Mouse (Mus musculus) MEL (cell line): ENCODE measurements at regions not wholly inside any gene's neighbourhood (a gene's known extent, or its start where the extent isn't known, plus 50 kb on each side); places are given as distances from the start of the nearest gene placed in this dataset.

Source experiments
- DNase-seq: peaks from one replicate; pipeline ENCODE4 v3.0.0; 2011; ENCODE audit warnings: low read depth, low spot score
- H3K27ac ChIP-seq: 2 replicates; pipeline ENCODE4 v1.5.1; 2012; ENCODE audit warnings: low read depth, mild to moderate bottlenecking, control low read depth, low read length, moderate library complexity; ENCODE audit not compliant: control insufficient read depth
- H3K27me3 ChIP-seq, 2 experiments: fragments of 150-350 bp in 1 of 2; sonication (generic) in 1 of 2; 2 replicates each; pipeline ENCODE4 v1.6.1; 2012; ENCODE audit warnings: low read length in 2 of 2, mild to moderate bottlenecking in 2 of 2, improper control_type of control experiment in 1 of 2, moderate library complexity in 1 of 2; ENCODE audit not compliant: insufficient read depth in 2 of 2, control insufficient read depth in 1 of 2
- H3K36me3 ChIP-seq, 2 experiments: 2 replicates each; pipeline ENCODE4 v1.6.1; 2012 to 2014; ENCODE audit warnings: low read length in 2 of 2, improper control_type of control experiment in 1 of 2, inconsistent platforms in 1 of 2, mild to moderate bottlenecking in 1 of 2; ENCODE audit not compliant: insufficient read depth in 2 of 2, control insufficient read depth in 1 of 2
- H3K4me1 ChIP-seq, 2 experiments: fragments of 150-350 bp in 1 of 2; sonication (generic) in 1 of 2; 2 replicates each; pipeline ENCODE4 v1.6.1; 2012; ENCODE audit warnings: low read length in 2 of 2, improper control_type of control experiment in 1 of 2, mild to moderate bottlenecking in 1 of 2; ENCODE audit not compliant: insufficient read depth in 2 of 2, control insufficient read depth in 1 of 2
- H3K4me3 ChIP-seq, 2 experiments: fragments of 150-350 bp in 1 of 2; sonication (generic) in 1 of 2; 2 replicates each; pipeline ENCODE4 v1.5.1; 2012; ENCODE audit warnings: low read depth in 2 of 2, low read length in 2 of 2, mild to moderate bottlenecking in 2 of 2, moderate library complexity in 2 of 2, control low read depth in 1 of 2, improper control_type of control experiment in 1 of 2; ENCODE audit not compliant: control insufficient read depth in 1 of 2, insufficient read depth in 1 of 2
- H3K79me2 ChIP-seq: 2 replicates; pipeline ENCODE4 v1.6.1; 2012; ENCODE audit warnings: mild to moderate bottlenecking, low read length, moderate library complexity; ENCODE audit not compliant: control insufficient read depth, poor library complexity, insufficient read depth
- H3K9ac ChIP-seq: 2 replicates; pipeline ENCODE4 v1.6.1; 2012; ENCODE audit warnings: low read depth, mild to moderate bottlenecking, control low read depth, low read length, moderate library complexity; ENCODE audit not compliant: control insufficient read depth, poor library complexity, severe bottlenecking
- H3K9me3 ChIP-seq: fragments of 150-350 bp; sonication (generic); replicated peaks from 2 replicates; pipeline ENCODE4 v1.6.1; 2012; ENCODE audit warnings: mild to moderate bottlenecking, low read length, improper control_type of control experiment, moderate library complexity; ENCODE audit not compliant: insufficient read depth
- BHLHE40 ChIP-seq: IDR thresholded peaks from 2 replicates; pipeline ENCODE4 v1.6.1; 2012; ENCODE audit warnings: low read depth, mild to moderate bottlenecking, inconsistent platforms, low read length, improper control_type of control experiment, borderline replicate concordance
- CHD1 ChIP-seq: IDR thresholded peaks from 2 replicates; pipeline ENCODE4 v1.6.1; 2012; ENCODE audit warnings: low read depth, mild to moderate bottlenecking, inconsistent platforms, low read length, improper control_type of control experiment
- CHD2 ChIP-seq: IDR thresholded peaks from 2 replicates; pipeline ENCODE4 v1.6.1; 2011; ENCODE audit warnings: low read length, improper control_type of control experiment
- CTCF ChIP-seq, 3 experiments: IDR thresholded peaks in 2 of 3; conservative IDR thresholded peaks in 1 of 3; 2 replicates each; pipeline ENCODE4 v1.5.1; 2011 to 2012; ENCODE audit warnings: low read length in 3 of 3, low read depth in 2 of 3, mild to moderate bottlenecking in 2 of 3, improper control_type of control experiment in 1 of 3, inconsistent platforms in 1 of 3, mixed read lengths in 1 of 3, moderate library complexity in 1 of 3; ENCODE audit not compliant: control insufficient read depth in 1 of 3, insufficient read depth in 1 of 3, poor library complexity in 1 of 3, severe bottlenecking in 1 of 3
- GABPA ChIP-seq: IDR thresholded peaks from 2 replicates; pipeline ENCODE4 v1.6.1; 2012; ENCODE audit warnings: low read depth, mild to moderate bottlenecking, inconsistent platforms, low read length, improper control_type of control experiment, moderate library complexity
- GATA1 ChIP-seq: IDR thresholded peaks from 2 replicates; pipeline ENCODE4 v1.6.1; 2011; ENCODE audit warnings: low read depth, low read length, improper control_type of control experiment
- KAT2A ChIP-seq: conservative IDR thresholded peaks from 2 replicates; pipeline ENCODE4 v1.6.1; 2012; ENCODE audit warnings: low read depth, low read length, improper control_type of control experiment, inconsistent platforms
- MAFK ChIP-seq: IDR thresholded peaks from 2 replicates; pipeline ENCODE4 v1.6.1; 2011; ENCODE audit warnings: low read depth, mild to moderate bottlenecking, low read length, improper control_type of control experiment, borderline replicate concordance
- MAX ChIP-seq: IDR thresholded peaks from 2 replicates; pipeline ENCODE4 v1.6.1; 2011; ENCODE audit warnings: low read length, improper control_type of control experiment
- MAZ ChIP-seq: IDR thresholded peaks from 2 replicates; pipeline ENCODE4 v1.6.1; 2012; ENCODE audit warnings: low read depth, mild to moderate bottlenecking, inconsistent platforms, low read length, improper control_type of control experiment
- MYB ChIP-seq: IDR thresholded peaks from 2 replicates; pipeline ENCODE4 v1.6.1; 2011; ENCODE audit warnings: mild to moderate bottlenecking, low read depth, low read length, improper control_type of control experiment
- MYC ChIP-seq: IDR thresholded peaks from 2 replicates; pipeline ENCODE4 v1.6.1; 2011; ENCODE audit warnings: low read depth, mild to moderate bottlenecking, low read length, improper control_type of control experiment, moderate library complexity
- NRF1 ChIP-seq: IDR thresholded peaks from 2 replicates; pipeline ENCODE4 v1.6.1; 2014; ENCODE audit warnings: low read depth, mild to moderate bottlenecking, inconsistent platforms, low read length, improper control_type of control experiment, moderate library complexity; ENCODE audit not compliant: poor library complexity, insufficient read depth, severe bottlenecking
- POLR2A ChIP-seq, 2 experiments: IDR thresholded peaks; 2 replicates each; pipeline ENCODE4 v1.6.1; 2011 to 2012; ENCODE audit warnings: low read length in 2 of 2, mild to moderate bottlenecking in 2 of 2, control low read depth in 1 of 2, improper control_type of control experiment in 1 of 2, low read depth in 1 of 2, moderate library complexity in 1 of 2; ENCODE audit not compliant: control insufficient read depth in 1 of 2, insufficient read depth in 1 of 2, poor library complexity in 1 of 2
- RAD21 ChIP-seq: IDR thresholded peaks from 2 replicates; pipeline ENCODE4 v1.6.1; 2011; ENCODE audit warnings: mild to moderate bottlenecking, low read depth, low read length, improper control_type of control experiment
- RCOR1 ChIP-seq: IDR thresholded peaks from 2 replicates; pipeline ENCODE4 v1.6.1; 2012; ENCODE audit warnings: low read depth, mild to moderate bottlenecking, inconsistent platforms, low read length, improper control_type of control experiment
- SIN3A ChIP-seq: IDR thresholded peaks from 2 replicates; pipeline ENCODE4 v1.6.1; 2012; ENCODE audit warnings: low read length, improper control_type of control experiment, inconsistent platforms
- SMC3 ChIP-seq: IDR thresholded peaks from 2 replicates; pipeline ENCODE4 v1.6.1; 2011; ENCODE audit warnings: low read depth, low read length, improper control_type of control experiment
- TAL1 ChIP-seq: IDR thresholded peaks from 2 replicates; pipeline ENCODE4 v1.6.1; 2012; ENCODE audit warnings: mild to moderate bottlenecking, inconsistent platforms, low read length, moderate library complexity, mixed read lengths
- TBP ChIP-seq: IDR thresholded peaks from 2 replicates; pipeline ENCODE4 v1.8.0; 2011; ENCODE audit warnings: low read depth, low read length, improper control_type of control experiment
- USF1 ChIP-seq: IDR thresholded peaks from 2 replicates; pipeline ENCODE4 v1.6.1; 2014; ENCODE audit warnings: low read depth, mild to moderate bottlenecking, inconsistent platforms, low read length, improper control_type of control experiment, moderate library complexity
- USF2 ChIP-seq, 2 experiments: IDR thresholded peaks; 2 replicates each; pipeline ENCODE4 v1.6.1; 2011 to 2012; ENCODE audit warnings: improper control_type of control experiment in 2 of 2, low read length in 2 of 2, borderline replicate concordance in 1 of 2, inconsistent platforms in 1 of 2, low read depth in 1 of 2, mild to moderate bottlenecking in 1 of 2; ENCODE audit not compliant: insufficient read depth in 1 of 2
- ZMIZ1 ChIP-seq: IDR thresholded peaks from 2 replicates; pipeline ENCODE4 v1.6.1; 2012; ENCODE audit warnings: low read depth, mild to moderate bottlenecking, inconsistent platforms, low read length, improper control_type of control experiment, moderate library complexity

GRCm38 (mm10) chr13:83214811-83215210, 289.0 kb upstream of the Mef2c start:
- Histone ChIP-seq H3K36me3 (no peaks in the 10 kb centered on the region), H3K4me3 (no peak overlapping the region), H3K4me1 (no peaks in the 10 kb centered on the region), H3K27ac (no peak overlapping the region), H3K9me3 (no peaks in the 10 kb centered on the region), H3K9ac (no peak overlapping the region), H3K79me2 (no peaks in the 10 kb centered on the region), H3K27me3 (no peaks in the 10 kb centered on the region)
- TF ChIP-seq USF1 = no peak
- TF ChIP-seq TAL1 = no peak
- TF ChIP-seq GABPA = no peak
- no peak for TF ChIP-seq MYB
- no peak for TF ChIP-seq SMC3
- TF ChIP-seq MYC = no peak
- no peak for TF ChIP-seq ZMIZ1
- TF ChIP-seq RAD21 = no peak
- no peak for TF ChIP-seq RCOR1
- no peak for TF ChIP-seq GATA1
- no peak for TF ChIP-seq BHLHE40
- no peak for TF ChIP-seq CHD2
- no peak for TF ChIP-seq NRF1
- TF ChIP-seq USF2 (IDR thresholded peaks at IDR 0.05; ENCODE audit: borderline replicate concordance in 1 of 2, insufficient read depth in 1 of 2, low read depth in 1 of 2, low read length in 2 of 2) = no peak
- TF ChIP-seq CHD1 = no peak
- no peak for TF ChIP-seq SIN3A
- TF ChIP-seq TBP = no peak
- no peak for DNase-seq

- no peak for DNase-seq
- Histone ChIP-seq H3K27me3 (no peaks in the 10 kb centered on the region), H3K4me1 (no peaks in the 10 kb centered on the region), H3K9ac (no peak overlapping the region), H3K27ac (no peak overlapping the region), H3K79me2 (no peaks in the 10 kb centered on the region), H3K4me3 (no peak overlapping the region)
- TF ChIP-seq CTCF (IDR thresholded peaks at IDR 0.05 in 2 of 3, conservative IDR thresholded peaks at IDR 0.05 in 1 of 3; ENCODE audit: control insufficient read depth in 1 of 3, insufficient read depth in 1 of 3, low read depth in 2 of 3, low read length in 3 of 3, poor library complexity in 1 of 3, severe bottlenecking in 1 of 3) (no peak), POLR2A (IDR thresholded peaks at IDR 0.05; ENCODE audit: control insufficient read depth in 1 of 2, insufficient read depth in 1 of 2, low read depth in 1 of 2, low read length in 2 of 2, poor library complexity in 1 of 2) (no peak), SIN3A (no peak), KAT2A (no peak), MAFK (no peak), GATA1 (no peak), MAX (no peak), GABPA (no peak), MAZ (no peak), USF2 (IDR thresholded peaks at IDR 0.05; ENCODE audit: borderline replicate concordance in 1 of 2, insufficient read depth in 1 of 2, low read depth in 1 of 2, low read length in 2 of 2) (no peak)
- TF ChIP-seq, all 39 proteins: peak for 0
- Histone ChIP-seq H3K36me3 (no peaks in the 10 kb centered on the region), H3K9me3 (no peaks in the 10 kb centered on the region)
Observed at GRCm38 (mm10) chr13:83216454-83216853, 287.4 kb upstream of the Mef2c start.
